Mouse (Mus musculus): ENCODE measurements around the gene Psmb5. TPM values are rescaled to one million over a fixed set of nuclear protein-coding genes. Genes with fewer than 3 reads are reported as not detected.

The Psmb5 gene
- polyA plus RNA-seq, 1 experiment from 2014 or later: 478 TPM

DNA sequence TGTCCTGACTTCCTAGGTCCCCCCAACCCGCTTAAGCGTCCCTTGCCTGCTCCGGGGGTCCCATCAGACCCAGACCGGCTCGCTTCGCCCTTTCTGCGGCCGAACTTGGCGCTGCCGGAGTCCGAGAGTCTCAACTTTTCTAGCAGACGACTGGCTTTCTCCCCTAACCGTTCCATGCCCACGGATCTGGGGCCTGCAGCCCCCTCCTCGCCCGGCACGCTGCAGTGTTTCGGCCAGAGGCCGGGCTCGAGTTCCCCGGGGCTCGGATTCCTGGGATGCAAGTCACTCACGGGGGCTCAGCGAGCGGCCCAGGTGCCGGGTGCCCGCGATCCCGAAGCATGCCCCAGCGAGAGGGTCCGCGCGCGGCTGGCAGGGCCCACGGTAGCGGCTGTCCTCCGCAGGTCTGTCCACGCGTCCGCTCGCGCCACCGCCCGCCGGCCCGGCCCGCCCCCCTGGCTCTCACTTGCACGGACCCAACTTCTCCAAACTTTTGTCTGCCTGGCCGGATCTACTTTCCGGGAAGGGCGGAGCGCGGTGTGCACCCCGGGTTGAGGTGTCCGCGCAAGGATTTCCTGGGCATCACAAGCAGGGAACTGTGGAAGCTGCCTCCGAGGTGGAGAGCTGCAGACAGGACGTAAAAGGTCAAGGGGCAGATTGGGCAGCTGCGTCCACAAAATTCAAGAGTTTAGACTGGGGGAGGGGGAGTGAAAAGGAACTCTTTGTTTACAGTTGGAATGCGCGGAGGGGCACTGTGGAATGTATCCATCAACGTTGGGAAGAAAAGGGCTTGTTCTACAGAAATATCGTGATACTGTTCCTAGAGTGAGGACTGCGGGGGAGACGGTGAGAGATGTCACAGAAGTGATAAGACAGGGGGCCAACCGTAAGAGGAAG is 40.5 kb downstream of the Psmb5 start, which contains the start of gene Ajuba:
Gene Ajuba (minus strand): TSS at position 470 of the 894 bp plus-strand sequence.
- peaks cover 66% of the 10 kb centered on the region for H3K4me1 ChIP-seq
- peak within 1 kb of the TSS; percentile 100 for H3K4me3 ChIP-seq
- peak; percentile 95 for DNase-seq (ENCODE audit: low spot score)
- H3K9me3 ChIP-seq (replicated peaks): no peaks in the 10 kb centered on the region
- WGBS: under 1% methylated on average over 66 of the region's 66 CpGs
- H3K36me3 ChIP-seq: peaks cover 22% of the 10 kb centered on the region
- H3K27me3 ChIP-seq (ENCODE audit: low read depth, poor library complexity, severe bottlenecking): no peaks in the 10 kb centered on the region
- peak within 1 kb of the TSS; percentile 99 for H3K27ac ChIP-seq (replicated peaks)

DNA sequence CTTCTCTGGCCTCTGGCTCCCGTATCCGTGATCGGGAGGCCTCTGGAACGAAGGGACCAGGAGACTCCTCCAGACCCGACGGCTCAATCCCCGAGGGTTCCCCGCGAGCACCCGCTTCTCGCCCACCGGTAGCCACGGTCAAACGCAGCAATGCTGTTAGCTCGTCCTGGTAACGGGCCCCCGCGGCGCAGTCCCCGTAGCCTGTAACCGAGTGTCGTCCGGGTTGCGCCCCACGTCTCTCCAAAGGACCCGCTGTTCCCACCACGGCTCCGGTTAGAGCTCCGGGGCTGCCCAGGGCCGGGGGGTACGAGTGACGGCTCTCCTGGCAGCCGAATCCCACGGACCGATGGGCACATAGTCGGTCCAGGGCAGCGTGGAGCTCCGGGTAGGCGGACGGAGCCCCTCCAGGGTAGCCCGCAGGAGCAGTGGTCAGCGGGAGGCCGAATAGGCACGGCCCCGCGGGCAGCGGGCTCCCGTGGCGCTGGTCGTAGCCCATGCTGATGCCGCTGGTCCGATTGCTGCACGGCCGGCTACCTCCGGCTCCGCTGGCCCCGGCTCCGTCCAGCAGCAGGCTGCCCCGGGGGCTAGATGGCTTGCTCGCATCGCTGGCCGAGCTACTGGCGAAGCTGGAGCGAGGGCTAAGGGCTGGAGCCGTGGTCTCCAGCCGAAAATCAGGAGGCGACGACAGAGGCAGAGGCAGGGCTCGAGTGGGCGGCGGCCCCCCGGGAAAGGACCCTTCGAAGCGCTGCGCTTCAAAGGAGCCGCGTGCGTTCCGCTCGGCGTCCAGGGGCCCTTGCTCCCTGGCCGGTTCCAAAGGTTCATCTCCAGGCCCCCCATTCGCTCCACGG is 41.4 kb downstream of the Psmb5 start:
- H3K27ac ChIP-seq (replicated peaks): peak overlapping the region; percentile 99
- peak; percentile 71 for DNase-seq (ENCODE audit: low spot score)
- H3K4me3 ChIP-seq: peak overlapping the region; percentile 100
- peaks cover 74% of the 10 kb centered on the region for H3K4me1 ChIP-seq
- H3K27me3 ChIP-seq (ENCODE audit: low read depth, poor library complexity, severe bottlenecking): no peaks in the 10 kb centered on the region
- H3K9me3 ChIP-seq (replicated peaks): no peaks in the 10 kb centered on the region
- under 1% methylated on average over 84 of the region's 84 CpGs for WGBS
- peaks cover 29% of the 10 kb centered on the region for H3K36me3 ChIP-seq

DNA sequence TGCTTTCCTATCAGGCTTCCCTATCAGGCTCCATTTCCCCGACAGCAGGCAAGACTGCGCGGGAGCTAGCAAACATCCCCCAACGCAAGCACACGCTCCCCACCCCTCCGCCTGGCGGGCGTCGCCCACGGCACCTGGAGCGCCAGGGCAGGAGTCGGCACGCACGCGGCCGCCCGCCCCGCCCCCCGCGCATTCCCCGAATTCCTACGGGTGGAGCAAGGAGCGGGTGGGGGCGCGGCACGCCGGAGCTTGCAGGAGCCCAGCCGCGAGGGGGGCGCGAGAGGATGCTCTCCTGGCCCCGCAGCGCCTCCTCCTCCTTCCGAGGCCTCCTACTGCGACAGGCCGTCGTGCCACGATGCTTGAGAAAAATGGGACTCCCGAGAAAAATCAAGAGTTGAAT is 42.2 kb downstream of the Psmb5 start:
- DNase-seq (ENCODE audit: low spot score): peak; percentile 85
- Histone ChIP-seq H3K9me3 (replicated peaks) (no peaks in the 10 kb centered on the region), H3K4me3 (peak overlapping the region; percentile 100), H3K36me3 (peaks cover 38% of the 10 kb centered on the region), H3K27me3 (ENCODE audit: low read depth, poor library complexity, severe bottlenecking) (no peaks in the 10 kb centered on the region), H3K4me1 (peaks cover 82% of the 10 kb centered on the region), H3K27ac (replicated peaks) (peak overlapping the region; percentile 99)
- WGBS: 1% methylated on average over 39 of the region's 39 CpGs

DNA sequence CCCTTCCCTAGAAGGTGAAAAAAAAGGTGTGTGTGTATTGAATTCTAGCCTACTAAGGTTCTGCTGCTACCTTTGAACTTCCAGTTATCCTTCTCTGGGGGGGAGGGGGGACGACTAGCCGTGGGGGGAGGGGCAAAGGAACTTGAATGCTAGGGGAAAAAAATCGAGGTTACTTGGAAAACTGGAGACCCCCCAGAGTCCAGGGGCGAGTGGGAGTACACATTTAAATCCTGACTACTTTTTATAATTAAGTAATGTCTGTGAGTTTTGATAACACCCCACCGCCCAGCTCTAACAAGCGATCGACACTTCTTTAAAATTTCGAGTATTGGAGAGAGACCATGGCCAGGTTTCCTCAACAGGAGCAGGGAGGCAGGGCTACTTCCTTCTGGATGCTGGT is 42.8 kb downstream of the Psmb5 start:
- no peaks in the 10 kb centered on the region for H3K9me3 ChIP-seq (replicated peaks)
- H3K36me3 ChIP-seq: peaks cover 43% of the 10 kb centered on the region
- 2% methylated on average over 8 of the region's 8 CpGs for WGBS
- no peaks in the 10 kb centered on the region for H3K27me3 ChIP-seq (ENCODE audit: low read depth, poor library complexity, severe bottlenecking)
- peak overlapping the region; percentile 100 for H3K4me3 ChIP-seq
- peaks cover 87% of the 10 kb centered on the region for H3K4me1 ChIP-seq
- H3K27ac ChIP-seq (replicated peaks): peak overlapping the region; percentile 99
- DNase-seq (ENCODE audit: low spot score): no peak

DNA sequence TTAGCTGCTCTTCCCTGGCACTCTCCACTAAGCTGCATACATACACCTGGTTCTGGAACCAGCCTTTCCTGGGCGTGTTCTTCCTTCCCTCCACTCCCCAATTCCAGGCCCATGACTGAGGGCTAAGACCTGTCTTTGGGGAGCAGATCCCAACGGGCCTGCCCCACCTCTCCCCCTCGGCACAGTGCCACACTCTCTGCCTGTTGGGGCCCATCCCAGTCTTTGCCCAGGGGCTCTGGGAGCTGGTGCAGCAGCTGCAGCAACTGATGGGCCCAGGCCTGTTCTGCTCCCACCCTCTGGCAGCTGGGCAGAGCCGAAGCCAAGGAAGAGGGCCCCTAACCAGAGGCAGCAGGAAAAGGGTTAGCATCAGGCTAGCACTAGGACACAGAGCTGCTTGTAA is 43.6 kb downstream of the Psmb5 start:
- Histone ChIP-seq H3K36me3 (peaks cover 51% of the 10 kb centered on the region), H3K4me3 (peak overlapping the region; percentile 100), H3K4me1 (peaks cover 95% of the 10 kb centered on the region), H3K27me3 (ENCODE audit: low read depth, poor library complexity, severe bottlenecking) (no peaks in the 10 kb centered on the region), H3K9me3 (replicated peaks) (no peaks in the 10 kb centered on the region), H3K27ac (replicated peaks) (peak overlapping the region; percentile 99)
- peak; percentile 48 for DNase-seq (ENCODE audit: low spot score)
- 5% methylated on average over 4 of the region's 4 CpGs for WGBS

DNA sequence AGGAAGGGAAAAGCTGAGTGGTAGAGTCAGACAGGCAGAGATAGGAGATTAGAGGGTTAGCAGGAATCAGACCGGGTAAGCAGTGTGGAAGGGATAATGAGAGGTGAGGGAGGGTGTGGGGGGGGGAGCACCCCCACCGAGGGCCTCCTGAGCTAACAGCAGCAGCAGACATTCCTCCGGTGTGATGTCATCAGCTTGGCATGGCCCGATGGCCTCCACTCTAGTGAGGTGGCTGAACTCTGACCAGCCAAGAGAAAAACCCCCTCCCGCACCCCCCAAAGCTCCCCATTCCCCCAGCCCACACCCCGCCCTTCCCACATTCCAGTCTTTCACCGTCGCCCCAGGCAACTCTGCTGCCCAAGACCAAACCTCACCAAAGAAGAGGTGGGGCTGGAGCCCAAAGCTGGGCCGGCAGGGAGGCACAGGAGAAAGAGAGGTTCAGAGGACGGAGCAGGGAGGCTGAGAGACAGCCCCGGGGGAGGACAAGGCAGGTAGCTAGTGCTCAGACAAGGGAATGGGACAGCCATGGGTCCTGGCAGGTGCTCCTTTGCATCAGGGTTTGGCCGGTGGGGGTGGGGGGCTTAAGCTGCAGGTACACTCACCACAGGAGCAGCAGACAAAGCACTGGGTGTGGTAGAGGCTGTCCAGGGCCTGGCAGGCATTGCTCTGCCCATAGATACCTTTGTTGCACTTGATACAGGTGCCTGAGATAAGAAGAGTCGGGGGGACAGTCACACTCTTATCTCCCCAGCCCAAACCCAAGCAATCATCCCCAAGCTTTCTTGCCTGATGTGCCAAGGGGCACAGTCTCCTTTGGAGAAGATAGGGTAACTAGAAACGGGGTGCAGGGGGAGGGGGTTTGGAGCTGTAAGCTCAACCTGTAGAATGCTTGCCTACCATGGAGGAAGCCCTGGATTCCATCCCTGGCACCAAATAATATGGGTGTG is 44.8 kb downstream of the Psmb5 start:
- WGBS: 3% methylated on average over 14 of the region's 14 CpGs

DNA sequence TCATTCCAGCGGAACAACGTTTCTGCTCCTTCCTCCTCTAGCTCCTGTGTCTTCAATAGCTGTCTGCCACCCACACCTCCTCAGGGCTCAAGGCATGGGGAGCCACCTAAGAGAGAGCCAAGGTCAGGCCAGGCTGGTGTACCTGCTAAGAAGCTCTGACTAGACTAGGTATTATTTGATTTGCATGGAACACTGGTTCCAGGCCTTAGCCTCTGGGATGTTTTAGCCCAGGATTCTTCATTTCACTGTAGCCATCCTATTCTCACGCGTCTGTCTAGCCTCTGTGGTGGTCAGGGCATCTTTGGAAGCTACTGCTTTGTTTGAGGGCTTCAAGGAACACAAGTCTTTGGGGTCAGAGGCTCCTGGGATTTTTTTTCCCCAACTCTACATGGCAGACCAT is 45.7 kb downstream of the Psmb5 start:
- Histone ChIP-seq H3K36me3 (peaks cover 72% of the 10 kb centered on the region), H3K27ac (replicated peaks) (peak overlapping the region; percentile 99), H3K4me3 (peak overlapping the region; percentile 100), H3K4me1 (peaks cover 83% of the 10 kb centered on the region), H3K9me3 (replicated peaks) (no peaks in the 10 kb centered on the region), H3K27me3 (ENCODE audit: low read depth, poor library complexity, severe bottlenecking) (no peaks in the 10 kb centered on the region)
- WGBS: 60% methylated on average over 4 of the region's 4 CpGs
- DNase-seq (ENCODE audit: low spot score): no peak

More for the DNA sequence above, 44.8 kb downstream of the Psmb5 start:
- Histone ChIP-seq H3K4me1 (peaks cover 92% of the 10 kb centered on the region), H3K9me3 (replicated peaks) (no peaks in the 10 kb centered on the region), H3K27ac (replicated peaks) (peak overlapping the region; percentile 99), H3K27me3 (ENCODE audit: low read depth, poor library complexity, severe bottlenecking) (no peaks in the 10 kb centered on the region), H3K4me3 (peak overlapping the region; percentile 100), H3K36me3 (peaks cover 63% of the 10 kb centered on the region)
- DNase-seq (ENCODE audit: low spot score): peak; percentile 93

DNA sequence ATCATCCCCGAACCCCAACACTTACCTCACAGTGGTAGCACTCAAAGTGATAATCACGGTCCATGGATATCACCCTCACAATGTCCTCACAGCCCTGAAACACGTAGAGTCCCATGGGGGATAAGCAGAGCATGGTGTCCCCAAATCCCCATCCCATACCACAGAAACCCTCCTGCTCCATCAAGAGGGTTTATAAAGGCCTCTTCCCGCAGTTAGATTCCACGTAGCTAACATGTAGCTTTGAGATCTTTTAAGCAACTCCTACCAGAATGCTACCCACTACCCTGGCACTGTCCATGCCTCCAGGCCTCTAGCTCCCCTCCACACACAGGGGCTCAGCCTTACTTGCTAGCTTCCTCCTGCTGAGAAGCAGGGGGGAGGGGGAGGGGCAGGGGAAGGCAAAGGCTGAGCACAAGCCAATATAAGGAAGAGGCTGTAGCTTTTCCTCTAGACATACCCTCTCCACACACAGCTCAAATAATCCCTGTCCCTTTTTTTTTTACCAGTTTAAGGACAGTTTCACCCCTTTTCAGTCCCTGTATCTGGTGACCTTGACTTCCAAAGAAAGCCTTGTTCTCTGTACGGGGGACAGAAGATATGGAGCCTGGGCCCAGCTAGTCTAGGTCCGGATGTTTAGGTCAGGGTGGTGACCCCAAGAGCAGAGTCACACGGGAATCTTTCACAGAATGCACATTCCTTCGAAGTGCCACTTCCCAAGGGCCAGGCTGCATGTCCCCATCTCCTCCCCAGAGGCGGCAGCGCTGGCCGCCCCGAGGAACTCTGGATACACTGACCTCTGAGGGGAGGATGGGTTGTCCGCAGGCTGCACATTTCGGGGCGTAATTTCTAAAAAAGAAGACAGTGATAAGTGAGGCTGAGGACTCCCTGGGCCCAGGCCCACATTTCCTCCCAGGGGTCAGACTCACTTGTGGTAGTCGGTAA is 48.1 kb downstream of the Psmb5 start:
- 56% methylated on average over 17 of the region's 17 CpGs for WGBS
- H3K36me3 ChIP-seq: peaks cover 84% of the 10 kb centered on the region
- peaks cover 61% of the 10 kb centered on the region for H3K4me1 ChIP-seq
- H3K9me3 ChIP-seq (replicated peaks): no peaks in the 10 kb centered on the region
- H3K27ac ChIP-seq (replicated peaks): peak overlapping the region; percentile 71
- H3K4me3 ChIP-seq: peak overlapping the region; percentile 27
- DNase-seq (ENCODE audit: low spot score): peak; percentile 48
- H3K27me3 ChIP-seq (ENCODE audit: low read depth, poor library complexity, severe bottlenecking): no peaks in the 10 kb centered on the region

DNA sequence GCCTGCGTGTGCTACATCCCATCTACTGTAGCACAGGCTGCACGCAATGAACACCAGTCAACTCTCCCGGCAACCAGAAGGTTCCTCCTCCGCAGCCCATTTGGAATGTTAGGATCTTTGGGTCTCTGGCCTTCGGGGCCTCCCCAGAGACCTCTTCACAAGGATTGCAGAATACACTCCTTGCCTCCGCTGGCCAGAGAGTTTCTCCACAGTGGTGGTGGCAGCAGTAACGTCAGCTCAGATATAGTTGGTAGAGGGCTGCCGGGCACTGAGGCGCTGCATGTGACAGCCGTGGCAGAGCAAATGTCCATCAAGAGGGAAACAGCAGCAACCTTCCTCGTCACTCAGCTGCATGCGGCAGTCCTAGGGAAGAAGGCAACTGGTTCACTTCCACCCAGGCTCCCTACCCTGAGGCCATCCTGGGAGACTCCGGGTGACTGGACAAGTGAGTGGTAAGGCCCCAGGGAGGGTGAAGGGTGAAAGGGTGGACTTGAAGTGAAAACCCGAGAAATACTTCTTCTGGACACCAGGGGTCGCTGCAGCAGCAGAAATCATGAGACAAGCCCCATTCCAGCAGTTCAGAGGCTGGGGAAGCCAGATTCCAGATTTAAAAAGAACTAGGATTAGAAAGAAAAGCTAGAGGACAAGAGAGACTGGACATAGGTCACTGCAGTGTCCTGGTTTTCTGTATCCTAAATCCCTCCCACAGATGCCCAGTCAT is 49.0 kb downstream of the Psmb5 start:
- DNase-seq (ENCODE audit: low spot score): peak; percentile 84
- H3K36me3 ChIP-seq: peaks cover 76% of the 10 kb centered on the region
- H3K27ac ChIP-seq (replicated peaks): 0 out of 2 replicates have a peak overlapping the region, but pooled peaks have one; percentile 71
- H3K4me3 ChIP-seq: 0 out of 2 replicates have a peak overlapping the region, but pooled peaks have one; percentile 0
- no peaks in the 10 kb centered on the region for H3K27me3 ChIP-seq (ENCODE audit: low read depth, poor library complexity, severe bottlenecking)
- no peaks in the 10 kb centered on the region for H3K9me3 ChIP-seq (replicated peaks)
- H3K4me1 ChIP-seq: peaks cover 52% of the 10 kb centered on the region
- 76% methylated on average over 15 of the region's 15 CpGs for WGBS
